Mouse (Mus musculus): ENCODE data around the gene Myt1l.

Gene Myt1l

DNA sequence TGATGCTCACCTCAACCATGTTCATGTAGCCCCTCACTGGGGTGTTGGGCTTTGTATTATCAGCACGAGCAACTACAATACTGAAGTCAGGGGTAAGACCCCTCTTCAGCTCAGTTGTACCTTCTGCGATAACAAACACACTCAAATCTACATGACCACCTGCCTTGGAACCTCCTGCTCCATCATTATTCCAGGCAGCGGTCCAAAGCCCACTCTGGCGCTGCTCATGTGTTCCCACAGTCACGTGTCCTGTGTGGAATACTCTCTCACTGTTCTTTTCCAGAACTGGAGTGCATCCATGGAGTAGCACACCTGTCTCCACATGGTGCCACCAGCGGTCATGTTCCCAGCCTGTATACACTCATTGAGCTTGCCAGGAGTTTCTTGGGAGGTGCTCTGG, 42.2 kb downstream of the Myt1l start:
- DNase-seq: no peak

- DNase-seq: no peak
These were observed 43.4 kb downstream of the Myt1l start for GRCm38 (mm10) chr12:29571613-29572012.

GRCm38 (mm10) chr12:29593787-29594186, 65.6 kb downstream of the Myt1l start:
- no peak for DNase-seq

- DNase-seq: no peak
These were observed 71.7 kb downstream of the Myt1l start for GRCm38 (mm10) chr12:29599916-29600315.

DNA sequence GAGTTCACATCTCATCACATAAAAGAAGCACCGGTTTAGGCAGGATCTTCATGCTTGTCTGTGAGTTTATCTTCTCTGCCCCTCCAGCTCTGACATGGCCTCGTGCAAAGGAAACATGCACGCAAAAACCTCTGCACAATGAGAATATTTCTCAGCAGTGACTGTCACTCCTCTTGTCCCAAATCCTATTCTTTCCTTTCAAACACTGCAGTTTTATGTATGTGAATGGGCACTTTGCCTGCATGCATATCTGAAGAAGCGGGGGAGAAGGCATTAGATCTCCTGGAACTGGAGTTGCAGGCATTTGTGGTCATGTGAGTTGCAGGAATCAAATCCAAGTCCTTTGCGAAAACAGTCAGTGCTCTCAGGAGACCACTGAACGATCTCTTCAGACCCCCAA, 73.0 kb downstream of the Myt1l start:
- no peak for DNase-seq

GRCm38 (mm10) chr12:29604659-29605058, 76.5 kb downstream of the Myt1l start:
- no peak for DNase-seq

- no peak for DNase-seq
These were observed 76.9 kb downstream of the Myt1l start for GRCm38 (mm10) chr12:29605124-29605523.

DNA sequence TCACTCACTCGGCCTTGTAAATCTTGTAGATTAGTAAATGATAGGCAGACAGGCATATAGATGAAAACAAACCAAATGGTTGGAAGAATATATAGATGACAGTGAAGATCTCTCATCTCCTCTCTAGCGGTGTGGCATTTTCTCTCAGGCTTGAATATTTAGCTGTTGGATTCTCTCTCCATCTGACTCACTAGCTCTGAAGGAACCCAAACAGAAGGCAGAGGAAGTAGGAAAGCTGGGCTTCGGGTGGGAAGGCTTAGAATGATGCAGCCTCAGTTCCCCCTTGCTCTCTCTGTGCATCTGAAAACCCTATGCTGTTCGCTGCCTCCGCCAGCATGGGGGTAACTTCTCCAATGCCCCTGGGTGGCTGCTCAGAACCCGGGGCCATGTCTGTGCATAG, 78.0 kb downstream of the Myt1l start:
- no peak for DNase-seq

GRCm38 (mm10) chr12:29617746-29618145, 89.6 kb downstream of the Myt1l start:
- DNase-seq: no peak

- DNase-seq: no peak
These were observed 93.3 kb downstream of the Myt1l start for GRCm38 (mm10) chr12:29621530-29621929.

DNA sequence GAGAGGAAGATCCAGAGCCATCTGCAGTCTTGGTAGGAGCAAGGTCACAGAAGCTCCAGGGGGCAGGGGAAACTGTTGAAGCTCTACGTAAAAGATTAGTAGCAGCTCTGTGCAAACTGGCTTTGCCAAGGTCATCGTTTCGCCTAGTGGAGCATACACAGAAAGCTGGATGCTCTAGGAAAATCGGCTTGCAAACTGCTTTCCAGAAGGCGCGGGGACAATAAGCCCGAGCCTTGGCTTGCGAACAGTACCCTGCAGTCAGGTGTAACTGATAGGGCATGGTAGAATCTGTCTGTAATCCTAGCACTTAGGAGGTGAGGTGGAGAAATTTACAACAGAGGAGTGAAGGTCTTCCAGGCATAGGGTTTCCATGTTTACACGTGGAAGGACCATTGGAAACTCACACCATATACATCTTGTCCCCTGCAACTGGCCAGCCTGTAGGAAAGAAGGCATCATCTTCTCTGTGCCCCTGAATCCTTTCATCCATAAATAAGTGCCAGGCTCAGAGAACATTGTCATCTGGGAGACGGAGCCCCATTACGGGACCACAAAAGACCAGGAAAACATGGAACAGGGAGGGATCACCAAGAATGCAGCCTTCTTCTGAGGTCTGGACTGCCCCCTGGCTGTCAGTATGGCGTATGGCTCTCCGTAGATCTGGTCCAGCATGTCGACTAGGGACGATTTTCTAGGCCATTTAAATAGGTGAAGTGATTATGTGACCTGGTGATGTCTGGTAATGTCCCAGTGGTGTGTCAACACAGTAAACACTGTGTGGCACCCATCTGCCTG, 100.0 kb downstream of the Myt1l start:
- DNase-seq: no peak

GRCm38 (mm10) chr12:29629875-29630538, 101.8 kb downstream of the Myt1l start:
- no peak for DNase-seq

DNA sequence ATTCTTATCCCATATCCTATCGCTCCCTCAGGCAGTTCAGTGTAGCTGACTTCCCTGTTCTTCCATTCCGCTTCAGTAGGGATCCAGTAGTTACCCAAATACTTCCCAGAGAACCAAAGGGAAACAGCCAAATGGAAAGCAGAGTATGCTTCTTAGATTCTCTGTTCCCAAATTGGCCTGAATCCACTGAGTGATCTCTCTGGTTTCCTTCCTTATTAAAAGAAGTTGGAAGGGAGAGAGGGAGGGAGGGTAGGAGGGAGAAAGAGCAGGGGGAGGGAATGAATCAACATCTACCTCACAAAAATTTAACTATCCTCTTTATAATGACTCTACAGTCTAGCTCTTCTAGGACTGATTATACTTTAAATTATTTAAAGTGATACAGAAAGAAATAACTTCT, 106.3 kb downstream of the Myt1l start:
- no peak for DNase-seq

GRCm38 (mm10) chr12:29639543-29640196, 111.5 kb downstream of the Myt1l start:
- no peak for DNase-seq

DNA sequence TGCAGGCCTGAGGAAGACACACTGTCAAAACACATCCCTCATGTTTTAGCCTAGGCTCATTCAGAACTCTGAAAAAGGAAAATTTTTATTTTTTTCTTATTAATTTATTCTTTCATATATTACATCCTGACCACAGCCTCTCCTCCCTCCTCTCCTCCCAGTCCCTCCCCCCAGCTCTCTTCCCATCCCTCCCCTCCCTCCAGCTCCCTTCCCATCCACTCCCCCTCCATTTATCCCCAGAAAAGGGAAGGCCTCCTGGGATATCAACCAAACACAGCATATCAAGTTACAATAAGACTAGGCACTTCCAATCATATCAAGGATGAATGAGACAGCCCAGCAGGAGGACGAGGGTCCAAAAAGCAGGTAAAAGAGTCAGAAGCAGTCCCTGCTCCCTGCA, 112.0 kb downstream of the Myt1l start:
- DNase-seq: no peak

DNA sequence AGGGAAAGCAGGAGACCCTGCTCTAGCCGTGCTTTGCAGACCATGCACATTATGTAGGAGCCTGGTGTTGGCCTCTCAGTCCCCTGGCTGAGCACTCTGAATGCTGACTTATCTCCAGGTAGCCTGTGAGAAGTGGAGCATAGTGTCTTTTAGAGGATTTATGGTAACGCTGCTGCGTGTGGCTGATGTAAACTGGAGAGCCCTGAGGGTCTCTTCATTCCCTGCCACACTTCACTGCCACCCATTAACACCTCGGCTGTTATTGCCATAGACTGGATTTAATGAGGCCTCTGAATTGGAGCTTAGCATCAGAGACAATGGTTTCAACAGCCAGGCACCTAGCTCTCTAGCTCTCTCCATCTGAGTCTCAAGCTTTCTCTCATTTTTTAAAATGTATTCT, 114.7 kb downstream of the Myt1l start:
- DNase-seq: no peak

DNA sequence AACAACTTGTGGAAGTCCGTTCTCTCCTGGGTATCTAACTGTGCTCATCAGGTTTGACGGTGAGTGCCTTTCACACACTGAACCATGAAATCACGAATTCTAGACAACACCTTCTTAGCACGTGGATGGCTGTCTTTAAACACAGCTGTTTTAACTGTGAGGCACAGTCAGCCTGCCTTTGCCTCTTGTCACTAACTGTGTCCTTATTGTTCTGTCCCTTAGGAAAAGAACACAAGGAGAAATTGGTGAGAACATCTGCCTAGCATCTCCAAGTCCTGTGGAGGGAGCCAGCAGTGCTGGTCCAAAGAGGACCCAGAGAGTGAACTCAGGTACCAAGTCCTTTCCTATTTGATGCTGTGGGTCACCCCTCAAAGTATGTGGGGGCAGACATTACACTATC, 115.9 kb downstream of the Myt1l start:
- DNase-seq: no peak

- no peak for DNase-seq
These were observed 116.5 kb downstream of the Myt1l start for GRCm38 (mm10) chr12:29644721-29645120.

GRCm38 (mm10) chr12:29649510-29650152, 121.4 kb downstream of the Myt1l start:
- DNase-seq: no peak

- no peak for DNase-seq
These were observed 124.3 kb downstream of the Myt1l start for GRCm38 (mm10) chr12:29652516-29652915.

GRCm38 (mm10) chr12:29655197-29655632, 127.0 kb downstream of the Myt1l start:
- no peak for DNase-seq

- DNase-seq: no peak
These were observed 127.5 kb downstream of the Myt1l start for GRCm38 (mm10) chr12:29655673-29656072.

DNA sequence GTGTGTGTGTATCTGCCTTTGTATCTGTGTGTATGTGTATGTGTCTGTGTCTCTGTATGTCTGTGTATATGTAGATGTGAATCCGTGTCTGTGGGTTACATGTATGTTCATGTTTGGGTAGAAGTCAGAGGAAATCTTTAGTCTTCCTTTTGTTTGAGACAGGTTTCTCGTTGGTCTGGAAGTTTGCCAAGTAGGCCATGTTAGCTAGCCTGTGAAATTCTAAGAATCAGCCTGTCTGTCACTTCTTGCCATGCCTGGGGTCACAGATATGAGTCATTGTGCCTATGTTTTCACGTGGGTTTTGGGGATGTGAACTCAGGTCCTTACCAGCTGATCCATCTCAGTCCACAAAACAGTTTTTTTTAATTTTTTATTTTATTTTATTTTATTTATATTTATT, 128.9 kb downstream of the Myt1l start:
- DNase-seq: peak; percentile 3
